Mouse (Mus musculus) left cerebral cortex, postnatal 25 days (tissue): ENCODE data around the gene Zfp607a. TPM values are rescaled to one million over a fixed set of nuclear protein-coding genes. Genes with fewer than 3 reads are reported as not detected.
"Not testable (repeated sequence)": the region's sequence is repeated elsewhere in the genome, so short reads cannot be mapped to it uniquely, and the experiment has no call there.

Experiments
- DNase-seq, 2 experiments: peaks; one replicate each; pipeline ENCODE4 v3.0.0; 2022; ENCODE audit warnings: low spot score in 2 of 2, mixed read lengths in 1 of 2
- intact Hi-C: fragments of 180-260 bp; cut with DNase I; formaldehyde crosslinking; loops from one replicate; pipeline ENCODE4 v1.15.1; 2025
- total RNA-seq, 2 experiments: library from RNA; stranded (reverse); gene quantifications; 2 replicates each; pipeline ENCODE4 v1.2.3; 2021

Zfp607a gene
- 1 to 10 TPM; 1.7 to 2.0 TPM for total RNA-seq

DNA sequence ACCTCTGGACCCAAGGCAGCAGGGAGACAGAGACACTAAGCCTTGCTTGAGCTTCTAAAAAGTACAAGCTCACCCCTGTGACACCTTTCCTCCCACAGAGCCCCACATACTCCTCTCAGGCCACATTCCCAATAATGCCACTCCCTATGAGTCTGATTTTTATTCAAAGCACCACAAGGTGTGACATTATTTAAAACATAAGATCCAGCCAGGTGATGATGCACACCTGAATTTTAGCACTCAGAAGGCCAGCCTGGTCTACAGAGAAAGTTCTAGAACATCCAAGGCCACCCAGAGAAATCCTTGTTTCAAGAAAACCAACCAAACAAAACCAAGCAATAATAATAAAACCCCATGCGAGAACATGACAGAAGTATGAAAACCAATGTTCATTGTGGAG, at the start of gene Zfp607a:
Gene Zfp607a, plus strand, starts transcription at position 301 of the 400 bp plus-strand sequence.
- intact Hi-C loops, result no loop called here

DNA sequence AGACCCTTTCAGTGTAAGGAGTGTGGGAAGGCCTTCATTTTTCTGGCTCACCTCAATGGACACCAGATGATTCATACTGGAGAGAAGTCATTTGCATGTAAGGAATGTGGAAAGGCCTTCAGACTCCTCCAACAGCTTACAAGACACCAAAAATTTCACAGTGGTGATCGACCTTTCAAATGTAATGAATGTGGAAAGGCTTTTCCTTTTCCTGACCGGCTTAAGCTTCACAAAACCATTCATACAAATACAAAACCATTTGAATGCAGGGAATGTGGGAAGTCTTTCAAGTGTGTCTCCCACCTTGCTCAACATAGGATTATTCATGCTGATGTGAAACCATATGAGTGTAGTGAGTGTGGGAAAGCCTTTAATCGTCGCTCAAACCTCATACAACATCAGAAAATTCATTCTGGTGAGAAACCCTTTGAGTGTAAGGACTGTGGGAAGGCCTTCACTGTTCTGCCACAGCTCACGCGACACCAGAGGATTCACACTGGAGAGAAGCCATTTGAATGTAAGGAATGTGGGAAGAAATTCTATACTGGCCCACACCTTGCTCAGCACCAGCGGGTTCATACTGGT, 38.7 kb upstream of the Zfp607a start:
- intact Hi-C loops, result no loop called here
- no peak for DNase-seq

More for the DNA sequence above, at the start of gene Zfp607a:
- no peak for DNase-seq

DNA sequence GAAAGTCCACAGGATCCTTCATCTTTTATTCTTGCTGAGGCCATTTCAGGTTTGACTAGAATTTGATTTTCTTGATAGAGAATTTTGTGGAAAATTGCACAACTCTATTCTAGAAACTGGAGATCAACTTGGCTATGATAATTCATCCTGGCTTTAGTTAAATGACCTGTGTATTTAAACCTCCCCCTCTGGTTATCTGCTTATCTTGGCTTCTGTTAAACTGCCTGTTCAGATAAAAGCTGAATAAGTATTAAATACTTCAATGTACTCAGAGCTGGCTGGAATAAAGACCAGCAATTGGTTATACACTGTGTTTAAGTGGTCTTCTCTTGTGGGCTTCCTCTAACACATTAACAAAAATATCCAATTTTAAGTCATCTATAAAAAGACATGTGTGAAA, 34.7 kb upstream of the Zfp607a start:
- DNase-seq, result no peak
- intact Hi-C loops, result no loop called here

DNA sequence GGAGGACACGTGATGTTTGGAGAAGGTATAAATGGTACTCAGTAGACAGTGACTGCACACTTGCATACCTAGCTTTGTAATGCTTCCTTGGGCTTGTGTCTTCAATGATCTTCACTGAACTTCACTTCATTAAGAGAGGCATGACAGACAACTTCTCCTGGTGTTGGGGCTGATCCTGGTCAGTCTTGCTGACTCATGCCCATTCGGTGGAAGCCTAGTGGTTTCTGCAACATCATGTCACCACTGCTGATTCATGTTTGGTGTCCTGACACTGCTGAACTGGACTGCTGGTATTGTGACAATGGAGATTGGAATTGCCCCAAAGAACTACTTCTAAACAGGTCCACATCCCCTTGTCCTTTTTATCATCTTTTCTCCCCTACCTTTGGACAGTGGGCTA, 23.2 kb upstream of the Zfp607a start:
- intact Hi-C loops, result no loop called here
- no peak for DNase-seq

GRCm38 (mm10) chr7:27837896-27838295, 19.4 kb upstream of the Zfp607a start:
- no peak for DNase-seq
- intact Hi-C loops, result loop anchor here (2.0 to 5.0 kb wide), 2 partner anchors 33 to 89 kb away; partner anchors contain the start of gene Zfp974

DNA sequence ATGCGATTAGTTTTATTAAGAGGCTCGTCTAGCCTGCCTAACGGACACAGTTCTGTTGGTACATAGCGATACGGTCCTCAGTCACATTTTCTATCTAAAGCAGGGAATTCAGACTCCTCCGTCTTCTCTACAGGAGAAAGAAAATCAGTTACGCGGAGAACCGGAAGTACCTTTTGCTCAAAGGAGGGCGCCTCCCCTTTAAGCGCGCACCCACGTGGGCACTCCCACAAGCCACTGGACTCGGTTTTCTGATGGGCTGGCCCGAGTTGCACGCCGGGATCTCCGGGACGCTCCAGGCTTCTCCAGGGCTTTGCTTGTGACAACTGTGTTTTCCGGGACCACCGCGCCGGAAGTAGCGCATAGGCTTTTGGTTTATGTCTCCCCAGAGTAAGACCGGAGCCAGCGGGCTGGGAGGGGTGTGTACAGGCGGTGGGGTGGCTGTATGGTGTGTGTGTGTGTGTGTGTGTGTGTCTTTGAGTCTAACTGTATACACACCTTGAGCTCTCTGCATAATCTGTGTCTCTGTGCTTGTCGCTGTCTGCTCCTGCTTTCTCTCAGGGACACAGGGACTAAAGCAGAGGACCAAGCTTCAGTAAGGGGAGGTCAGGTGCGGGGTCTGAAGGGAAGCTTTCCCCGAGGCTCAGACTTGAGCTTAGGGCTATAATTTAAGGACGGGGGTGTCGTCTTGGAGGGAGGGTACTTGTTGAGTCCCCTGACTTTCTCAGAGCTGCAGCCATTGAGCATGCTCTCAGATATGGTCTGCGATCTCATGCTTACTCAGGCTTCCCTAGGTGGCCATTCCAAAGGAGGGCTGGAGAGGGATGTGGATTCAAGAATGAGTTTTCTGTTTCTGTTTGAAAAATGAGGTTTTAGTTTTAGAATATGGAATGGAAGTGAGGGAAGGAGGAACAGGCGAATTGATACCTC, 18.7 kb upstream of the Zfp607a start, which contains the start of gene Zfp59:
Gene Zfp59, plus strand, starts transcription at position 285 of the 927 bp plus-strand sequence.
- intact Hi-C loops, result loop anchor here (2.0 to 5.0 kb wide), 2 partner anchors 34 to 89 kb away; partner anchors contain the start of gene Zfp974
- DNase-seq, result peak; percentile 92 to 97

- intact Hi-C loops, result loop anchor here (2.0 to 5.0 kb wide), 2 partner anchors 35 to 88 kb away; partner anchors contain the start of gene Zfp974
- DNase-seq, result no peak
Observed at GRCm38 (mm10) chr7:27839596-27839995, 17.7 kb upstream of the Zfp607a start.

DNA sequence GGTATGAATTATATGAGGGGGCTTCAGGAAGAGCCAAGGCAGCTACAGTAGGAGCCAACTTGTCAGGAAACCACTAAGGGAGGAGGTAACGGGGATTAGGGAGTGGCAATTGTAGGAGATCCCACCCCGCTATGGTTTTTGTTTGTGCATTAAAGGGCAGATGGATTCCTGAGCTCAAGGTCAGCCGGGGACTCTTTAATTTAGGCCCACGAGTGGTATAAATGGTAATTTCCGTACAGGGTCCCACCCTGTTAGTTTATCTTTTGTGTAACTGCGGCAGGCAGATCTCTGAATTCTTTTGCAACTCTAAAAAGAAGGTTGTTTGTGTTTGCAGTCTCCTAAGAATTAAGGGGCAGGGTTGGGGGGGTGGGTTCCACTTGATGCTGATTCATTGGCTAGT, 17.2 kb upstream of the Zfp607a start:
- intact Hi-C loops, result no loop called here

DNA sequence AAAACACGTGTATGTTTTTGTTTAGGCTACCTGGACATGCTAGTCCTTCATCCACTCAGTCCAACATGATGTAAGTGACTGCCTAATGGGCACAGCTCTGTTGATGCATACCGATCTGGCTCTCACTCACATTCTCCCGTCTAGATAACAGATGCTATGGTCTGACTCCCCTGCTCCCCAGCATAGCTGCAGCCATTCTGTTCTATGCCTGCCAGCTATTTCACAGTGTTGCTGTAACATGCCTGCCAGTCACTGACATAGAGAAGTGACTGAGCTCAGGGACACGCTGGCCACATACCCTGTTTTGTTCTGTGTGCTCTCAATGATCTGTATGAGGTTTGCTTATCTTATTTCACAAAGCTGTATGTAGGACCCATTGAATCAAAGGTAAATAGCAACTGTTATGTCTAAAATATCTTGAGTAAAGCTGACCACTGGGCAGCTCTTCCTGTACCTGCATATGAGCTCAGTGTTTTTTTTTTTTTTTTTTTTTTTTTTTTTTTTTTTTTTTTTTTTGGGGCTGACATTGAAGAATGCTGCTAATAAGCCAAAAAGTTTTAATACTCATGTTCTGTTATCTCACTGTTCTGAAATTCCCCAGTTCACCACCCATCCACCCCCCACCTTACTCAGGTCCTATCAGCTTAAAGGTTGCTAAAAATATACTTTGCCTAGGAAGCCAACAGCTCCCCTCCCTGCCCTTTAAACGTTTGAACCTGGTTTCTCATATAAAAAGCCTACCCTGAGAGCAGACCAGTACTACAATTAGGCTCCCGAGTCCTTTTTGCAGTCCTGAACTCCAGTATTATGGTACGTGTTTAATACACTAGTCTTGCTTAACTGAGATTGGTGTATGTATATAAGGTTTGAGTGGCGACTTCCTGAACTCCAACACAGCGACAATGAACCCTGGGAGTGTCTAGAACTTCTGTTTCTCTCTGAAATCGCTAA, 2.2 kb downstream of the Zfp607a start:
- intact Hi-C loops, result no loop called here
- no peak for DNase-seq

More for the DNA sequence above, 17.2 kb upstream of the Zfp607a start:
- DNase-seq, result no peak

GRCm38 (mm10) chr7:27860396-27861235, 3.3 kb downstream of the Zfp607a start:
- intact Hi-C loops, result no loop called here
- DNase-seq, result peak; percentile 56 to 62

- DNase-seq, intact Hi-C loops: not testable (repeated sequence)
Observed at GRCm38 (mm10) chr7:27862578-27862977, 5.3 kb downstream of the Zfp607a start.

GRCm38 (mm10) chr7:27881721-27882120, 24.4 kb downstream of the Zfp607a start:
- intact Hi-C loops, result no loop called here
- no peak for DNase-seq

GRCm38 (mm10) chr7:27900601-27901000, 43.3 kb downstream of the Zfp607a start:
- intact Hi-C loops, result no loop called here

DNA sequence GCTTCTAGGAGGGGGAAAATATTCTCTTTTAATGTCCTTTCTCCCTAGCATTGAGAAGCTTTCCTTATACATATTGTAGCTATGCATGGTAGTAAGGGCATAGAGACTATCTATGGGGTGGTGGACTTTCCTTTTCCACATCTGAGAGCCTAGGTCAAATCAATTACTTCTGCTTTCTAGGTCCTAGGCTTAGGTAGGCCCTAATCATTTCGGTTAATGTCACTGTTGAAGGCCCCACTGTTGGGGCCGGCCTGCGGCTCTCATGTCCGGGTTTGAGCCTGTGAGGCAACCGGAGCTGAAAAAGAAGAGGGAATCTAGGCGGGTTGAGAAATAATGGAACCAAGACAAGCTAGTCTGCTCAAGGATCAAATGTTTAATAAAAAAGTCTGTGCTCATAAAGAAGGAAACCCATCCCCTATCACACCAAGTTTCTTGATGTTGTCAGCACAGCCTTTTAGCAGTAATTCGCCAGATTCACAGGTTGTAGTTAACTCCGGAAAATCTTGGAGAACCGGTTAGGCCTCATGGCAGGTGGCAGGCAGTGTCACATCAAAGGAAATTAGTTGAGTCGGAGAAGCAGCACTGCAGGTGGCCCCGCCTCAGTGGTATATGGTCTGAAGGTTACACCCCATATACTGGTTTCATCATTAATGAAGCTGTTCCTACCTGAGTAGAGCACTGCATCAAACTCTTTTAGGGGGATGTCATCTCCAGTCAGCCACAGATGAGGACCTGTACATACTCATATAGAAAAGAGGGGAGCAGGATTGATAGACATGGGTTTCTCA, 47.9 kb downstream of the Zfp607a start:
- no peak for DNase-seq
- intact Hi-C loops, result no loop called here

More at GRCm38 (mm10) chr7:27900601-27901000, 43.3 kb downstream of the Zfp607a start:
- DNase-seq, result no peak

DNA sequence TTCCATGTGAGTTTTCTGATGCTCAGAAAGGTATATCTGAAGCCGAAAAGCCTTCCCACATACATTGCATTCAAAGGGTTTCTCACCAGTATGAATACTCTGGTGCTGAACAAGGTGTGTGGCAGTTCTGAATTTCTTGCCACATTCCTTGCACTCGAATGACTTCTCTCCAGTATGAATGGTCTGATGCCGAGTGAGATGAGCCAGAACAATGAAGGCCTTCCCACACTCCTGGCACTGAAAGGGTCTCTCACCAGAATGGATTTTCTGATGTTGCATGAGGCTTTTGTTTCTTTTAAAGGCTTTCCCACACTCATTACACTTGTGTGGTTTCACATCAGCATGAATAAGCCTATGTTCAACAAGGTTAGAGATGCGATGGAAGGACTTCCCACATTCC, 53.6 kb downstream of the Zfp607a start:
- DNase-seq, intact Hi-C loops: not testable (repeated sequence)

GRCm38 (mm10) chr7:27927041-27927440, 69.7 kb downstream of the Zfp607a start:
- intact Hi-C loops, result loop anchor here (5.0 kb wide), 1 partner anchor 90 kb away; the partner anchor contains the start of gene Zfp59
- not testable (repeated sequence) for DNase-seq

DNA sequence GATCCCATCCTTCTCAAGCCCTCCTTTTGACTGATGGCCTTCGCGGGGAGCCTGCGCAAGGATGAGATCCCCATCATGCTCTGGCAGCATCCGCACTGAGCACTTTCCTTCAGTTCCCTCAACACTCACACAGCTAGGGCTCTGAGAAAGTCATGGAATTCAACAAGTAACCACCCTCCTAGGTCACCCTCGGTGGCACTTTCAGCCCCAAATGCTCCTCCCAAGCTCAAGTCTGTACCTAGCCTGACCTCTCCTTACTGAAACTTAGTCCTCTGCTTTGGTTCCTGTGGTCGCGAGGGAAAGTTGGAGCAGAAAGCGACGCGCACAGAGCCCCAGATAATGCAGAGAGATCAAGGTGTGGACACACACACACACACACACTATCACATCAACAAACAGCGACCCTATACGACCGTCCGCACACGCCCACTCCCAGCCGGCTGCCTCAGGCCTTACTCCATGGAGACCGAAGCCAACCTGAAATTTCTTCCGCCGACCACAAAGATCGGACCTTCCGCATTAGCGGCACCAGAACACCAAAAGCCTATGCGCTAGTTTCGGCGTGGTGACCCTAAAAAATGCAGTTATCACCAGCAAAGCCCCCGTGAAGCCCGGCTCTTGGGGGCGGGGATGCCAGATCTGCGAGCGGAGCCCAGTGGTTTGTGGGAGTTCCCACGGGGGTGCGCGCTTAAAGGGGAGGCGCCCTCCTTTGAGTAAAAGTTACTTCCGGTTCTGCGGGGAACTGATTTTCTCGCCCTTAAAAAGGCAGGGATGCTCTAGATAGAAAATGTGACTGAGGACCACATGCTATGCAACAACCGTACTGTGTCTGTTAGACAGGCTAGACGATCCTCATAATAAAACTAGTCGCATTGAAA, 71.7 kb downstream of the Zfp607a start, which contains the start of gene Zfp974:
Gene Zfp974, minus strand, starts transcription at position 643 of the 878 bp plus-strand sequence.
- DNase-seq, result peak; percentile 65 to 69
- intact Hi-C loops, result loop anchor here (5.0 kb wide), 1 partner anchor 92 kb away; the partner anchor contains the start of gene Zfp59
